Mouse (Mus musculus) testis, adult 10 weeks (tissue): ENCODE data around the gene Pin4. TPM values are rescaled to one million over a fixed set of nuclear protein-coding genes. Genes with fewer than 3 reads are reported as not detected.

ENCODE experiments used
- polyA plus RNA-seq: library from polyadenylated mRNA; stranded (reverse); fragments of 350-450 nt; fragmentation: Illumina TruSeq; extraction: RNeasy Lipid Tissue Mini Kit (QIAGEN cat#74804); gene quantifications from one replicate; pipeline ENCODE4 v1.2.3, GENCODE M21; 2014; ENCODE audit warnings: low read depth, low replicate concordance

Pin4 gene
- 49.4 TPM for polyA plus RNA-seq

GRCm38 (mm10) chrX:102119042-102119864, at the start of gene Pin4:
Gene Pin4 (plus strand): TSS chrX:102119447.

GRCm38 (mm10) chrX:102070591-102071471, 48.4 kb upstream of the Pin4 start, which contains the start of gene Rtl5:
Gene Rtl5 (minus strand): TSS chrX:102071304.

GRCm38 (mm10) chrX:102156618-102157422, 37.6 kb downstream of the Pin4 start, which contains the start of gene Ercc6l:
Gene Ercc6l (minus strand): TSS chrX:102157091.

Other genes starting within 250 kb of the Pin4 start
- gene Rtl5, start 48.1 kb upstream of the Pin4 start, polyA plus RNA-seq = 0.10 TPM
- gene Ercc6l, start 37.6 kb downstream of the Pin4 start, polyA plus RNA-seq = 3.3 TPM
- 65.2 TPM for gene Rps4x, start 69.9 kb downstream of the Pin4 start, polyA plus RNA-seq
- gene Cited1, start 132.7 kb downstream of the Pin4 start, polyA plus RNA-seq = 1.6 TPM